Mouse (Mus musculus) embryonic fibroblast, embryonic 13.5 days (primary cell): ENCODE measurements around the gene Palb2.
A peak's percentile ranks its signal among the peaks of the same experiment; 100 is the strongest.

ENCODE experiments used
- CTCF ChIP-seq: IDR thresholded peaks from 2 replicates; pipeline ENCODE4 v1.5.1; 2011; ENCODE audit warnings: mild to moderate bottlenecking, control low read depth, low read length, moderate library complexity, borderline replicate concordance; ENCODE audit not compliant: insufficient read depth
- POLR2A ChIP-seq: IDR thresholded peaks from 2 replicates; pipeline ENCODE4 v1.6.1; 2011; ENCODE audit warnings: low read depth, mild to moderate bottlenecking, control low read depth, low read length, moderate library complexity

- TF ChIP-seq CTCF = peak; percentile 41; the same call in 1 of the 2 replicates
- TF ChIP-seq POLR2A = peak; percentile 61
These were observed 31.0 kb downstream of the Palb2 start, which contains the start of gene Ndufab1 for GRCm38 (mm10) chr7:122101747-122102244.
